ENCODE assay signal across 8 mouse cellular contexts in genomic region chr4:133087835-133088234, GRCm38 (mm10). TPM values are rescaled to one million over a fixed set of nuclear protein-coding genes. Genes with fewer than 3 reads are reported as not detected.
A peak's percentile ranks its signal among the peaks of the same experiment; 100 is the strongest.
DNase-seq lines count a peak whose midpoint lies in the region; ATAC-seq and TF ChIP-seq lines count a peak whose summit lies in the region.

No protein-coding gene starts in this region.

- no peak overlapping the region for H3K4me3 ChIP-seq in kidney, embryonic 14.5 days (ENCODE audit: low read length)
- no peak overlapping the region for H3K4me3 ChIP-seq in intestine, postnatal 0 days (ENCODE audit: low read depth, low read length)
- no peak overlapping the region for H3K4me3 ChIP-seq in neural tube, embryonic 15.5 days (replicated peaks)

- H3K36me3 ChIP-seq in kidney, embryonic 14.5 days (ENCODE audit: control insufficient read depth, insufficient read depth, low read length): no peaks in the 10 kb centered on the region
- H3K36me3 ChIP-seq in intestine, postnatal 0 days (ENCODE audit: control insufficient read depth, insufficient read depth): no peaks in the 10 kb centered on the region
- H3K36me3 ChIP-seq in neural tube, embryonic 15.5 days: no peaks in the 10 kb centered on the region

- intact Hi-C loops in gastrocnemius, postnatal 14 days (cut with DNase I; ENCODE audit: low total_unique reads): no loop called here

- H3K4me1 ChIP-seq in kidney, embryonic 14.5 days (ENCODE audit: control insufficient read depth, insufficient read depth, low read length): peaks cover 82% of the 10 kb centered on the region
- peaks cover 27% of the 10 kb centered on the region for H3K4me1 ChIP-seq in intestine, postnatal 0 days (replicated peaks; ENCODE audit: control insufficient read depth, insufficient read depth, low read length)
- H3K4me1 ChIP-seq in neural tube, embryonic 15.5 days: peaks cover 77% of the 10 kb centered on the region

- DNase-seq in kidney, adult 11 months: no peak
- peak; percentile 62 for DNase-seq in gastrocnemius, postnatal 14 days
- no peak for DNase-seq in ovary, adult 18-20 months (ENCODE audit: low spot score)
- DNase-seq in frontal cortex, postnatal 10 days (ENCODE audit: low spot score in 2 of 2): no peak

- no peaks in the 10 kb centered on the region for H3K27me3 ChIP-seq in kidney, embryonic 14.5 days (ENCODE audit: control insufficient read depth, insufficient read depth, low read length)
- H3K27me3 ChIP-seq in intestine, postnatal 0 days (replicated peaks; ENCODE audit: control insufficient read depth, insufficient read depth, low read length): no peaks in the 10 kb centered on the region
- H3K27me3 ChIP-seq in neural tube, embryonic 15.5 days (replicated peaks): no peaks in the 10 kb centered on the region

- 19% methylated on average over 8 of the region's 8 CpGs for WGBS in kidney, embryonic 14.5 days
- 26% methylated on average over 8 of the region's 8 CpGs for WGBS in intestine, postnatal 0 days
- WGBS in neural tube, embryonic 15.5 days: 48% methylated on average over 8 of the region's 8 CpGs

- 0 out of 2 replicates have a peak overlapping the region, but pooled peaks have one; percentile 1 for H3K4me2 ChIP-seq in kidney, embryonic 14.5 days (replicated peaks; ENCODE audit: low read depth, low read length)
- H3K4me2 ChIP-seq in intestine, postnatal 0 days (replicated peaks; ENCODE audit: low read depth): peak overlapping the region; percentile 17; the same call in 1 of the 2 replicates
- no peak overlapping the region; the same call in 1 of the 2 replicates for H3K4me2 ChIP-seq in neural tube, embryonic 15.5 days

- no peaks in the 10 kb centered on the region for H3K9me3 ChIP-seq in kidney, embryonic 14.5 days (ENCODE audit: control insufficient read depth, low read length)
- no peaks in the 10 kb centered on the region for H3K9me3 ChIP-seq in intestine, postnatal 0 days (ENCODE audit: control insufficient read depth)
- no peaks in the 10 kb centered on the region for H3K9me3 ChIP-seq in neural tube, embryonic 15.5 days (replicated peaks)

- TF ChIP-seq CTCF in intestine, postnatal 0 days (IDR thresholded peaks at IDR 0.05; ENCODE audit: low read depth): no peak

- no peak for ATAC-seq in kidney, embryonic 14.5 days (ENCODE audit: low FRiP score, low TSS enrichment)
- no peak for ATAC-seq in intestine, postnatal 0 days
- no peak for ATAC-seq in neural tube, embryonic 15.5 days (ENCODE audit: low FRiP score)
- no peak for ATAC-seq in monocyte, adult 5-6 weeks (replicated peaks; ENCODE audit: insufficient number of reproducible peaks, low FRiP score, low TSS enrichment, poor library complexity, severe bottlenecking)

- peak overlapping the region; percentile 25; the same call in 1 of the 2 replicates for H3K9ac ChIP-seq in kidney, embryonic 14.5 days (ENCODE audit: low read depth, low read length)
- no peak overlapping the region for H3K9ac ChIP-seq in intestine, postnatal 0 days (ENCODE audit: low read depth, low read length)
- H3K9ac ChIP-seq in neural tube, embryonic 15.5 days (replicated peaks): no peak overlapping the region

- H3K27ac ChIP-seq in kidney, embryonic 14.5 days (ENCODE audit: low read depth, low read length): peak overlapping the region; percentile 80; the same call in 1 of the 2 replicates
- peak overlapping the region; percentile 60 for H3K27ac ChIP-seq in intestine, postnatal 0 days (ENCODE audit: low read depth, low read length)
- H3K27ac ChIP-seq in neural tube, embryonic 15.5 days (replicated peaks): peak overlapping the region; percentile 1; the same call in 1 of the 2 replicates

RNA-seq across cellular contexts. Expression of gene Wasf2, which starts 42.5 kb away (rescaled TPM):
- 103 and 143 TPM in 2 replicates for polyA plus RNA-seq in kidney, embryonic 14.5 days (2014; fragmentation: Nextera tagmentation; extraction: Ambion mirVana)
- total RNA-seq in gastrocnemius, postnatal 14 days (2021): 10 to 100 TPM; 53.8 to 63.9 TPM
- 64.6 and 68.4 TPM in 2 replicates for polyA plus RNA-seq in intestine, postnatal 0 days (2015; fragmentation: Nextera tagmentation; extraction: Ambion mirVana)
- 22.2 and 45.6 TPM in 2 replicates for polyA plus RNA-seq in neural tube, embryonic 15.5 days (2015; fragmentation: Nextera tagmentation; extraction: Ambion mirVana)
- total RNA-seq in monocyte, adult 5-6 weeks (2017): 66.9 to 107 TPM (median 85.9 TPM) in 3 replicates

Comparison
In these comparisons a context has a peak if more than half of its experiments do, and no peak if none do; other contexts are left out.
1. H3K27ac ChIP-seq: peak in every context shown above with its lines; median percentile 80 in kidney, embryonic 14.5 days; 60 in intestine, postnatal 0 days; 1 in neural tube, embryonic 15.5 days.